Mouse (Mus musculus): Measurements from ENCODE around the gene Gm21962. TPM values are rescaled to one million over a fixed set of nuclear protein-coding genes. Genes with fewer than 3 reads are reported as not detected.

The Gm21962 gene
- polyA plus RNA-seq, 1 experiment: not detected

DNA sequence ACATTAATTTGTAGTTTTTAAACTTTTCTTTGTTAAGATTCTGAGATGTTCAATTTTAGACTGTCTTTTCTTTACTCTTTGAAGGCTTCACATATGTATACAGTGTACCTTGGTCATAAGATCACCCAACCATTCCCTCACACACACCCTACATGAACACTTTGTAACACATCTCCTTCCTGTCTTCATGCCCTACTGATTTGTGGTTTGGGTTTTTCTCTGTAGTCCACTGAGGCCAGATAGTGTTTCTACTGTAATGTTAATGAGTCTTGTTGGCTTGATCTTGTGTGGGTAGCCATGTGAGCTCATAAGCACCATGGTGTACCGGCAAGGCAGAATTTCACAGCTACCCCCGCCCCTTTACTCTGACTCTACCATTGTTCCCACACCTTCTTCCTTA, 18.5 kb upstream of the Gm21962 start:
- H3K4me3 ChIP-seq (ENCODE audit: control insufficient read depth, low read depth, low read length): no peak overlapping the region
- H3K4me1 ChIP-seq (ENCODE audit: control insufficient read depth, insufficient read depth, low read length): no peaks in the 10 kb centered on the region
- TF ChIP-seq POLR2A (IDR thresholded peaks at IDR 0.05; ENCODE audit: control insufficient read depth, low read depth, low read length): no peak
- no peak for TF ChIP-seq CTCF (IDR thresholded peaks at IDR 0.05; ENCODE audit: control insufficient read depth, insufficient read depth, insufficient replicate concordance, low read depth, low read length)
- no peaks in the 10 kb centered on the region for H3K36me3 ChIP-seq (ENCODE audit: control insufficient read depth, insufficient read depth, low read length)
- H3K27me3 ChIP-seq (ENCODE audit: control insufficient read depth, insufficient read depth, low read length): no peaks in the 10 kb centered on the region
- H3K27ac ChIP-seq (ENCODE audit: control insufficient read depth, insufficient read depth, low read depth, low read length): no peak overlapping the region

GRCm38 (mm10) chr3:137680923-137681322, 9.6 kb downstream of the Gm21962 start:
- H3K27me3 ChIP-seq (ENCODE audit: control insufficient read depth, insufficient read depth, low read length): no peaks in the 10 kb centered on the region
- no peak overlapping the region for H3K4me3 ChIP-seq (ENCODE audit: control insufficient read depth, low read depth, low read length)
- no peak overlapping the region for H3K27ac ChIP-seq (ENCODE audit: control insufficient read depth, insufficient read depth, low read depth, low read length)
- no peaks in the 10 kb centered on the region for H3K36me3 ChIP-seq (ENCODE audit: control insufficient read depth, insufficient read depth, low read length)
- TF ChIP-seq POLR2A (IDR thresholded peaks at IDR 0.05; ENCODE audit: control insufficient read depth, low read depth, low read length): no peak
- no peak for TF ChIP-seq CTCF (IDR thresholded peaks at IDR 0.05; ENCODE audit: control insufficient read depth, insufficient read depth, insufficient replicate concordance, low read depth, low read length)
- H3K4me1 ChIP-seq (ENCODE audit: control insufficient read depth, insufficient read depth, low read length): no peaks in the 10 kb centered on the region

DNA sequence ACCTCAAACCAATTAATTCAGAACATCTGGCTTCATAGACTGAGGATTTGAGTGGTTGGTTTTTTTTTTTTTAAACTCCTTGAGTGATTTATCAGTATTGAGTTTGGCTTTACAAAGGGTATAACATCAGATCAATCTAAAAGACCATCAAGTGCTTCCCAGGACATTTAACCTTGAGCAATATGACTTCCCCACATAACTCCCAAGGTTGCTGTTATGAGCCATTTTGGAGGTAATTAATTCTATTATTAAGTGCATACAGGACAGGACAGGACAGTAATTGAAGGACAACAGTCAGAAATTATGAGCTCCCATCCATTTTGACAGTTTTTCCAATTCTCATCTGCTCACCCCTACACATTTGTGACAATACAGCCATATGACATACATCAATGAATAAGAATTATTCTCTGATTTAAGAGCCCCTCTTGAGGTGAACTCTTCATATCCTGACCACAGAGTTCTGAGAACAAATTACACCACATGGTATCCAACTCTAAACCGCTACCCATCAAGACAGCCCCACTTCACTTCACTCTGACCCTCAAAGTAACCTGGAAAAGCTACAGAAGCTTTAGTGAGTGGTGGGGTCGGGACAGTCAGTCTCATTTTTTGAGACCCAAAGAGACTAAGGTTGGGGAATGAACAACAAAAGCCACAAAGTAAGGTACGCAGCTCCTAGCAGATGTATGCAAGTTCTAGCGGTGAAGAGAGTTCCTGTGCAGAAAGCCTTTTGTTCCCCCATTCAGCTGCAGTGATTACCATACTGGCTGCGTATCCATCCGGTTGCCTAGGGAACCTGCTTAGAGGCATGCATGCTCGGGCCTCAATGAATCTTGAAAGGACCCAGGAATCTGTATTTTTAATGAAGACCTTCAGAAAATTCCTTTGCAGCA, 11.8 kb downstream of the Gm21962 start:
- Histone ChIP-seq H3K4me3 (ENCODE audit: control insufficient read depth, low read depth, low read length) (no peak overlapping the region), H3K27me3 (ENCODE audit: control insufficient read depth, insufficient read depth, low read length) (no peaks in the 10 kb centered on the region), H3K4me1 (ENCODE audit: control insufficient read depth, insufficient read depth, low read length) (no peaks in the 10 kb centered on the region), H3K27ac (ENCODE audit: control insufficient read depth, insufficient read depth, low read depth, low read length) (no peak overlapping the region), H3K36me3 (ENCODE audit: control insufficient read depth, insufficient read depth, low read length) (no peaks in the 10 kb centered on the region)
- no peak for TF ChIP-seq CTCF (IDR thresholded peaks at IDR 0.05; ENCODE audit: control insufficient read depth, insufficient read depth, insufficient replicate concordance, low read depth, low read length)
- no peak for TF ChIP-seq POLR2A (IDR thresholded peaks at IDR 0.05; ENCODE audit: control insufficient read depth, low read depth, low read length)

GRCm38 (mm10) chr3:137683807-137684403, 12.6 kb downstream of the Gm21962 start:
- TF ChIP-seq CTCF (IDR thresholded peaks at IDR 0.05; ENCODE audit: control insufficient read depth, insufficient read depth, insufficient replicate concordance, low read depth, low read length): no peak
- TF ChIP-seq POLR2A (IDR thresholded peaks at IDR 0.05; ENCODE audit: control insufficient read depth, low read depth, low read length): no peak
- H3K4me3 ChIP-seq (ENCODE audit: control insufficient read depth, low read depth, low read length): no peak overlapping the region
- no peaks in the 10 kb centered on the region for H3K36me3 ChIP-seq (ENCODE audit: control insufficient read depth, insufficient read depth, low read length)
- no peaks in the 10 kb centered on the region for H3K27me3 ChIP-seq (ENCODE audit: control insufficient read depth, insufficient read depth, low read length)
- no peaks in the 10 kb centered on the region for H3K4me1 ChIP-seq (ENCODE audit: control insufficient read depth, insufficient read depth, low read length)
- no peak overlapping the region for H3K27ac ChIP-seq (ENCODE audit: control insufficient read depth, insufficient read depth, low read depth, low read length)

DNA sequence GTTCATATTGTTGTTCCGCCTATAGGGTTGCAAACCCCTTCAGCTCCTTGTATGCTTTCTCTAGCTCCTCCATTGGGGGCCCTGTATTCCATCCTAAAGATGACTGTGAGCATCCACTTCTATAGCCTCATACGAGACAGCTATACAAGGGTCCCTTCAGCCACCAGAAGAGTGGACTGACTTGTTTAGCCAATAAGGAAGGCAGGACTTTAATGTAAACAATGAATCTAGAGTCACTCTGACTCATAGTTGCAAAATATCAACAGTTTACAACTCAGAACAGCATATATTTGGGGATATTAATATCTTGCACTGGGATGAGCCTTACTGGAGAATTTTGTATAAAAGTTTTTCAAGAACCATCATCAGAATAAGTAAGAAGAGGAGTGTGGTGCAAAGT, 15.6 kb downstream of the Gm21962 start:
- TF ChIP-seq POLR2A (IDR thresholded peaks at IDR 0.05; ENCODE audit: control insufficient read depth, low read depth, low read length): no peak
- no peak for TF ChIP-seq CTCF (IDR thresholded peaks at IDR 0.05; ENCODE audit: control insufficient read depth, insufficient read depth, insufficient replicate concordance, low read depth, low read length)
- H3K36me3 ChIP-seq (ENCODE audit: control insufficient read depth, insufficient read depth, low read length): no peaks in the 10 kb centered on the region
- no peak overlapping the region for H3K4me3 ChIP-seq (ENCODE audit: control insufficient read depth, low read depth, low read length)
- H3K27ac ChIP-seq (ENCODE audit: control insufficient read depth, insufficient read depth, low read depth, low read length): no peak overlapping the region
- no peaks in the 10 kb centered on the region for H3K4me1 ChIP-seq (ENCODE audit: control insufficient read depth, insufficient read depth, low read length)
- H3K27me3 ChIP-seq (ENCODE audit: control insufficient read depth, insufficient read depth, low read length): no peaks in the 10 kb centered on the region

GRCm38 (mm10) chr3:137691503-137691902, 20.2 kb downstream of the Gm21962 start:
- no peak for TF ChIP-seq POLR2A (IDR thresholded peaks at IDR 0.05; ENCODE audit: control insufficient read depth, low read depth, low read length)
- TF ChIP-seq CTCF (IDR thresholded peaks at IDR 0.05; ENCODE audit: control insufficient read depth, insufficient read depth, insufficient replicate concordance, low read depth, low read length): no peak
- H3K4me1 ChIP-seq (ENCODE audit: control insufficient read depth, insufficient read depth, low read length): no peaks in the 10 kb centered on the region
- H3K36me3 ChIP-seq (ENCODE audit: control insufficient read depth, insufficient read depth, low read length): no peaks in the 10 kb centered on the region
- no peak overlapping the region for H3K4me3 ChIP-seq (ENCODE audit: control insufficient read depth, low read depth, low read length)
- H3K27me3 ChIP-seq (ENCODE audit: control insufficient read depth, insufficient read depth, low read length): no peaks in the 10 kb centered on the region
- no peak overlapping the region for H3K27ac ChIP-seq (ENCODE audit: control insufficient read depth, insufficient read depth, low read depth, low read length)

GRCm38 (mm10) chr3:137715946-137716345, 44.6 kb downstream of the Gm21962 start:
- H3K4me3 ChIP-seq (ENCODE audit: control insufficient read depth, low read depth, low read length): no peak overlapping the region
- no peak for TF ChIP-seq CTCF (IDR thresholded peaks at IDR 0.05; ENCODE audit: control insufficient read depth, insufficient read depth, insufficient replicate concordance, low read depth, low read length)
- H3K27me3 ChIP-seq (ENCODE audit: control insufficient read depth, insufficient read depth, low read length): no peaks in the 10 kb centered on the region
- H3K36me3 ChIP-seq (ENCODE audit: control insufficient read depth, insufficient read depth, low read length): no peaks in the 10 kb centered on the region
- H3K4me1 ChIP-seq (ENCODE audit: control insufficient read depth, insufficient read depth, low read length): no peaks in the 10 kb centered on the region
- H3K27ac ChIP-seq (ENCODE audit: control insufficient read depth, insufficient read depth, low read depth, low read length): no peak overlapping the region

All from testis, adult 2 months (tissue).